Mouse (Mus musculus): ENCODE results near the gene Capn12.

DNA sequence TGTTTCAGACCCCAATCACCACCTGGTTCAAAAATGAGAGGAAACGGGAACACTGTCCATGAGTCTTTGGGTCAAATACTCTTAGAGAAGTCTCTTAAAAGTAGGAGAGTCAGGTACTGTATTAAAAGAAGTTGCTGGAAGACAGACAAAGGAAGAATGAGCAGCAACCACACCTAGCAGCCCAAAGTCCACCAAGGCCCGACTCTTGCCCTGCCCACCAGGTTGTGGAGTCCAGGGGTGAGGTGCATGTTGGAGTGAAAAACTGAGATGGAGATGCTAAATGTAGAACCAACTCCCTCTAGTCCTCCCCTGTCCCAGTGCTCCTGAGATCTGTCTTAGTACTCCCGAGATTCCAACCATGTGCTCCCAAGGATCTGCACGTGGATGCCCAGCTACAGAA is 30.6 kb upstream of the Capn12 start:
- TF ChIP-seq CTCF (conservative IDR thresholded peaks at IDR 0.05; ENCODE audit: insufficient read depth, insufficient read length, low read depth, low read length) (no peak), POLR2A (IDR thresholded peaks at IDR 0.05; ENCODE audit: low read depth, low read length) (no peak)
